In the genomic region with DNA sequence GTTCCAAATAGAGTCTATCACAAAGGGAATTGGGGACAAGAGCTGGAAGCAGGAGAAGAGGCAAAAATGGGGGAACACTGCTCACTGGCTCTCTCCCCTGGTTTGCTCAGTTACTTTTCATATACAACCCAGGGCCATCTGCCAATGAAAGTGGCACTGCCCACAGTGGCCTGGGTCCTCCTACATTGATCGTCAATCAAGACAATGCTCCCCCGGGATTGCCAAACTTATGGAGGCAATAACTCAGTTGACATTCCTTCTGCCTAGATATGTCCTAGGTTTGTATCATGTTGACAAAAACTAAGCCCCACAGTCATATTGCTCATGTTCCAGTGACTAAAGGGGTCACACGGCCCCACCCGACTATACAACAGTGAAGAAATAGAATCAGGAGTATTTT, we compare ENCODE assay signal across 21 mouse cellular contexts.
"Had no signal": no experiment of that assay in that cellular context is flagged by ENCODE, and none has a peak within 500 bp of the region (broad histone marks: within the 10 kb centered on the region; RNA-seq: fewer than 3 reads in every experiment).

No protein-coding gene starts in this region.

- DNase-seq: lung, adult 2 months; lung, postnatal 14 days; lung, postnatal 4 days; retina, postnatal 1 day; right cerebral cortex, adult 18-20 months; right cerebral cortex, postnatal 25 days; right cerebral cortex, postnatal 4 days; thymus, adult 2 months; thymus, postnatal 25 days; thymus, postnatal 4 days had no signal

- H3K9me3 ChIP-seq: lung, embryonic 15.5 days; midbrain, embryonic 10.5 days; midbrain, embryonic 13.5 days; neural tube, embryonic 13.5 days; neural tube, embryonic 15.5 days; stomach, embryonic 15.5 days had no signal

- H3K27ac ChIP-seq: liver, embryonic 14.5 days; lung, embryonic 15.5 days; midbrain, embryonic 10.5 days; midbrain, embryonic 13.5 days; neural tube, embryonic 13.5 days; neural tube, embryonic 15.5 days; stomach, embryonic 15.5 days; stomach, postnatal 0 days had no signal

- ATAC-seq: lung, postnatal 0 days; midbrain, embryonic 13.5 days; midbrain, embryonic 16.5 days had no signal

- H3K36me3 ChIP-seq: lung, embryonic 15.5 days; neural tube, embryonic 13.5 days; neural tube, embryonic 15.5 days; stomach, embryonic 15.5 days had no signal

- H3K4me3 ChIP-seq: lung, embryonic 15.5 days; midbrain, embryonic 10.5 days; midbrain, embryonic 13.5 days; myocyte; neural tube, embryonic 13.5 days; neural tube, embryonic 15.5 days; stomach, embryonic 15.5 days had no signal

- H3K27me3 ChIP-seq: lung, embryonic 15.5 days; midbrain, embryonic 13.5 days; neural tube, embryonic 13.5 days; neural tube, embryonic 15.5 days; stomach, embryonic 15.5 days had no signal

- H3K4me2 ChIP-seq: lung, embryonic 15.5 days; midbrain, embryonic 13.5 days; neural tube, embryonic 13.5 days; neural tube, embryonic 15.5 days; stomach, embryonic 15.5 days had no signal

- H3K4me1 ChIP-seq: lung, embryonic 15.5 days; midbrain, embryonic 10.5 days; midbrain, embryonic 13.5 days; neural tube, embryonic 13.5 days; neural tube, embryonic 15.5 days; stomach, embryonic 15.5 days had no signal

- H3K9ac ChIP-seq: liver, embryonic 14.5 days; lung, embryonic 15.5 days; midbrain, embryonic 13.5 days; neural tube, embryonic 13.5 days; neural tube, embryonic 15.5 days; stomach, embryonic 15.5 days had no signal
